Mouse (Mus musculus): ENCODE results near the gene Dhrs11. TPM values are rescaled to one million over a fixed set of nuclear protein-coding genes. Genes with fewer than 3 reads are reported as not detected.

Dhrs11 gene
- polyA plus RNA-seq, 1 experiment from 2014 or later, result 13.9 TPM

- DNase-seq (ENCODE audit: low spot score), result no peak
- H3K4me3 ChIP-seq (ENCODE audit: low read depth, low read length), result peak overlapping the region; percentile 65
- WGBS, result 47% methylated on average over 3 of the region's 3 CpGs
- H3K27ac ChIP-seq (replicated peaks; ENCODE audit: low read depth, low read length), result no peak overlapping the region
- H3K36me3 ChIP-seq (ENCODE audit: control insufficient read depth, insufficient read depth, low read length), result peaks cover 6% of the 10 kb centered on the region; the same call in 1 of the 2 replicates
- ATAC-seq (ENCODE audit: insufficient number of reproducible peaks, low FRiP score, low TSS enrichment, low read depth), result no peak
- H3K9ac ChIP-seq (ENCODE audit: low read length), result no peak overlapping the region; the same call in 1 of the 2 replicates
- no peaks in the 10 kb centered on the region for H3K27me3 ChIP-seq (ENCODE audit: control insufficient read depth, insufficient read depth, low read length)
- H3K9me3 ChIP-seq (ENCODE audit: control insufficient read depth, low read length), result no peaks in the 10 kb centered on the region
- H3K4me2 ChIP-seq (ENCODE audit: low read depth, severe bottlenecking), result peak overlapping the region; percentile 92
- 0 out of 2 replicates have a peak, but pooled peaks cover 3% of the 10 kb centered on the region for H3K4me1 ChIP-seq (ENCODE audit: control insufficient read depth, insufficient read depth, low read length)
These were observed 792 bp downstream of the Dhrs11 start for GRCm38 (mm10) chr11:84827901-84828503.

- ATAC-seq (ENCODE audit: insufficient number of reproducible peaks, low FRiP score, low TSS enrichment, low read depth) (no peak), DNase-seq (ENCODE audit: low spot score) (no peak)
- H3K27ac ChIP-seq (replicated peaks; ENCODE audit: low read depth, low read length), result no peak overlapping the region
- H3K4me1 ChIP-seq (ENCODE audit: control insufficient read depth, insufficient read depth, low read length), result 0 out of 2 replicates have a peak, but pooled peaks cover 3% of the 10 kb centered on the region
- H3K4me3 ChIP-seq (ENCODE audit: low read depth, low read length), result no peak overlapping the region
- H3K9me3 ChIP-seq (ENCODE audit: control insufficient read depth, low read length), result no peaks in the 10 kb centered on the region
- no peaks in the 10 kb centered on the region for H3K27me3 ChIP-seq (ENCODE audit: control insufficient read depth, insufficient read depth, low read length)
- peaks cover 5% of the 10 kb centered on the region; the same call in 1 of the 2 replicates for H3K36me3 ChIP-seq (ENCODE audit: control insufficient read depth, insufficient read depth, low read length)
- no peak overlapping the region for H3K4me2 ChIP-seq (ENCODE audit: low read depth, severe bottlenecking)
- no peak overlapping the region for H3K9ac ChIP-seq (ENCODE audit: low read length)
These were observed 1.3 kb downstream of the Dhrs11 start for GRCm38 (mm10) chr11:84827492-84827891.

GRCm38 (mm10) chr11:84826185-84826584 is 2.6 kb downstream of the Dhrs11 start:
- Histone ChIP-seq H3K4me2 (ENCODE audit: low read depth, severe bottlenecking) (no peak overlapping the region), H3K27me3 (ENCODE audit: control insufficient read depth, insufficient read depth, low read length) (no peaks in the 10 kb centered on the region), H3K4me3 (ENCODE audit: low read depth, low read length) (no peak overlapping the region), H3K9me3 (ENCODE audit: control insufficient read depth, low read length) (no peaks in the 10 kb centered on the region), H3K4me1 (ENCODE audit: control insufficient read depth, insufficient read depth, low read length) (0 out of 2 replicates have a peak, but pooled peaks cover 3% of the 10 kb centered on the region), H3K36me3 (ENCODE audit: control insufficient read depth, insufficient read depth, low read length) (no peaks in the 10 kb centered on the region), H3K27ac (replicated peaks; ENCODE audit: low read depth, low read length) (no peak overlapping the region), H3K9ac (ENCODE audit: low read length) (no peak overlapping the region)
- 56% methylated on average over 3 of the region's 3 CpGs for WGBS
- no peak for ATAC-seq (ENCODE audit: insufficient number of reproducible peaks, low FRiP score, low TSS enrichment, low read depth)
- no peak for DNase-seq (ENCODE audit: low spot score)

- H3K4me3 ChIP-seq (ENCODE audit: low read depth, low read length), result no peak overlapping the region
- no peak overlapping the region for H3K4me2 ChIP-seq (ENCODE audit: low read depth, severe bottlenecking)
- 87% methylated on average over 10 of the region's 10 CpGs for WGBS
- H3K9ac ChIP-seq (ENCODE audit: low read length), result no peak overlapping the region
- no peak for DNase-seq (ENCODE audit: low spot score)
- no peak for ATAC-seq (ENCODE audit: insufficient number of reproducible peaks, low FRiP score, low TSS enrichment, low read depth)
- H3K4me1 ChIP-seq (ENCODE audit: control insufficient read depth, insufficient read depth, low read length), result 0 out of 2 replicates have a peak, but pooled peaks cover 3% of the 10 kb centered on the region
- no peaks in the 10 kb centered on the region for H3K27me3 ChIP-seq (ENCODE audit: control insufficient read depth, insufficient read depth, low read length)
- H3K36me3 ChIP-seq (ENCODE audit: control insufficient read depth, insufficient read depth, low read length), result no peaks in the 10 kb centered on the region
- H3K27ac ChIP-seq (replicated peaks; ENCODE audit: low read depth, low read length), result no peak overlapping the region
- H3K9me3 ChIP-seq (ENCODE audit: control insufficient read depth, low read length), result no peaks in the 10 kb centered on the region
These were observed 3.5 kb downstream of the Dhrs11 start for GRCm38 (mm10) chr11:84825261-84825807.

- ATAC-seq (ENCODE audit: insufficient number of reproducible peaks, low FRiP score, low TSS enrichment, low read depth), result no peak
- whole genome bisulfite sequencing, result 65% methylated on average over 10 of the region's 10 CpGs
These were observed 5.3 kb downstream of the Dhrs11 start for GRCm38 (mm10) chr11:84823484-84823897.

GRCm38 (mm10) chr11:84822487-84822886 is 6.3 kb downstream of the Dhrs11 start:
- ATAC-seq (ENCODE audit: insufficient number of reproducible peaks, low FRiP score, low TSS enrichment, low read depth) (no peak), DNase-seq (ENCODE audit: low spot score) (no peak)
- Histone ChIP-seq H3K27ac (replicated peaks; ENCODE audit: low read depth, low read length) (no peak overlapping the region), H3K27me3 (ENCODE audit: control insufficient read depth, insufficient read depth, low read length) (no peaks in the 10 kb centered on the region), H3K9ac (ENCODE audit: low read length) (no peak overlapping the region), H3K4me3 (ENCODE audit: low read depth, low read length) (no peak overlapping the region), H3K4me1 (ENCODE audit: control insufficient read depth, insufficient read depth, low read length) (no peaks in the 10 kb centered on the region), H3K36me3 (ENCODE audit: control insufficient read depth, insufficient read depth, low read length) (no peaks in the 10 kb centered on the region), H3K9me3 (ENCODE audit: control insufficient read depth, low read length) (no peaks in the 10 kb centered on the region), H3K4me2 (ENCODE audit: low read depth, severe bottlenecking) (no peak overlapping the region)
- WGBS, result 75% methylated on average over 5 of the region's 5 CpGs

More at GRCm38 (mm10) chr11:84823484-84823897, 5.3 kb downstream of the Dhrs11 start:
- H3K9ac ChIP-seq (ENCODE audit: low read length), result no peak overlapping the region
- no peak overlapping the region for H3K27ac ChIP-seq (replicated peaks; ENCODE audit: low read depth, low read length)
- H3K9me3 ChIP-seq (ENCODE audit: control insufficient read depth, low read length), result no peaks in the 10 kb centered on the region
- no peaks in the 10 kb centered on the region for H3K4me1 ChIP-seq (ENCODE audit: control insufficient read depth, insufficient read depth, low read length)
- H3K4me3 ChIP-seq (ENCODE audit: low read depth, low read length), result no peak overlapping the region
- no peak overlapping the region for H3K4me2 ChIP-seq (ENCODE audit: low read depth, severe bottlenecking)
- no peaks in the 10 kb centered on the region for H3K36me3 ChIP-seq (ENCODE audit: control insufficient read depth, insufficient read depth, low read length)
- no peaks in the 10 kb centered on the region for H3K27me3 ChIP-seq (ENCODE audit: control insufficient read depth, insufficient read depth, low read length)
- no peak for DNase-seq (ENCODE audit: low spot score)

GRCm38 (mm10) chr11:84821131-84821770 is 7.5 kb downstream of the Dhrs11 start:
- Histone ChIP-seq H3K4me1 (ENCODE audit: control insufficient read depth, insufficient read depth, low read length) (no peaks in the 10 kb centered on the region), H3K9me3 (ENCODE audit: control insufficient read depth, low read length) (no peaks in the 10 kb centered on the region), H3K9ac (ENCODE audit: low read length) (no peak overlapping the region), H3K27ac (replicated peaks; ENCODE audit: low read depth, low read length) (no peak overlapping the region), H3K27me3 (ENCODE audit: control insufficient read depth, insufficient read depth, low read length) (no peaks in the 10 kb centered on the region), H3K4me3 (ENCODE audit: low read depth, low read length) (no peak overlapping the region), H3K36me3 (ENCODE audit: control insufficient read depth, insufficient read depth, low read length) (no peaks in the 10 kb centered on the region), H3K4me2 (ENCODE audit: low read depth, severe bottlenecking) (no peak overlapping the region)
- DNase-seq (ENCODE audit: low spot score) (no peak), ATAC-seq (ENCODE audit: insufficient number of reproducible peaks, low FRiP score, low TSS enrichment, low read depth) (no peak)
- 89% methylated on average over 9 of the region's 9 CpGs for WGBS

GRCm38 (mm10) chr11:84818961-84819692 is 9.7 kb downstream of the Dhrs11 start, which contains the start of gene Mrm1:
Mrm1 (minus strand) TSS chr11:84819515.
- peak within 1 kb of the TSS; percentile 70 for H3K9ac ChIP-seq (ENCODE audit: low read length)
- H3K4me1 ChIP-seq (ENCODE audit: control insufficient read depth, insufficient read depth, low read length), result no peaks in the 10 kb centered on the region
- DNase-seq (ENCODE audit: low spot score) (peak; percentile 94), ATAC-seq (ENCODE audit: insufficient number of reproducible peaks, low FRiP score, low TSS enrichment, low read depth) (peak; percentile 76)
- peak within 1 kb of the TSS; percentile 94 for H3K4me2 ChIP-seq (ENCODE audit: low read depth, severe bottlenecking)
- under 1% methylated on average over 55 of the region's 55 CpGs for WGBS
- H3K4me3 ChIP-seq (ENCODE audit: low read depth, low read length), result peak within 1 kb of the TSS; percentile 71
- H3K27me3 ChIP-seq (ENCODE audit: control insufficient read depth, insufficient read depth, low read length), result no peaks in the 10 kb centered on the region
- no peaks in the 10 kb centered on the region for H3K36me3 ChIP-seq (ENCODE audit: control insufficient read depth, insufficient read depth, low read length)
- H3K9me3 ChIP-seq (ENCODE audit: control insufficient read depth, low read length), result no peaks in the 10 kb centered on the region
- H3K27ac ChIP-seq (replicated peaks; ENCODE audit: low read depth, low read length), result no peak within 1 kb of the TSS
